Comparison of ENCODE assay signal across 11 mouse cellular contexts in genomic region chr11:121517687-121518465, GRCm38 (mm10). TPM values are rescaled to one million over a fixed set of nuclear protein-coding genes. Genes with fewer than 3 reads are reported as not detected.
DNase-seq lines count a peak whose midpoint lies in the region; ATAC-seq and TF ChIP-seq lines count a peak whose summit lies in the region.
"Had no signal": no experiment of that assay in that cellular context is flagged by ENCODE, and none has a peak within 500 bp of the region (broad histone marks: within the 10 kb centered on the region; RNA-seq: fewer than 3 reads in every experiment).

No protein-coding gene starts in this region.

- H3K4me3 ChIP-seq in kidney, adult 2 months (ENCODE audit: insufficient read depth, low read depth, low read length), result peak overlapping the region; percentile 25; the same call in 1 of the 2 replicates
- H3K4me3 ChIP-seq in kidney, embryonic 14.5 days (ENCODE audit: low read length), result no peak overlapping the region
- no peak overlapping the region for H3K4me3 ChIP-seq in heart, postnatal 0 days (ENCODE audit: low read depth, low read length)
- no peak overlapping the region for H3K4me3 ChIP-seq in hindbrain, embryonic 14.5 days (replicated peaks; ENCODE audit: low read length)

- no peak overlapping the region for H3K9ac ChIP-seq in kidney, embryonic 14.5 days (ENCODE audit: low read depth, low read length)
- no peak overlapping the region for H3K9ac ChIP-seq in heart, postnatal 0 days (replicated peaks; ENCODE audit: low read depth, low read length)
- H3K9ac ChIP-seq in hindbrain, embryonic 14.5 days, result no peak overlapping the region; the same call in 1 of the 2 replicates

- H3K27ac ChIP-seq in kidney, adult 2 months (ENCODE audit: insufficient read depth, low read depth, low read length), result peak overlapping the region; percentile 91
- H3K27ac ChIP-seq in kidney, embryonic 14.5 days (ENCODE audit: low read depth, low read length), result no peak overlapping the region
- no peak overlapping the region for H3K27ac ChIP-seq in heart, postnatal 0 days (ENCODE audit: low read depth)
- no peak overlapping the region for H3K27ac ChIP-seq in hindbrain, embryonic 14.5 days

- no peak for ATAC-seq in kidney, embryonic 14.5 days (ENCODE audit: low FRiP score, low TSS enrichment)
- peak; percentile 41 for ATAC-seq in heart, postnatal 0 days (ENCODE audit: insufficient read depth, low read depth)
- peak; percentile 77 for ATAC-seq in megakaryocyte, adult 5-6 weeks (ENCODE audit: poor library complexity, severe bottlenecking)
- ATAC-seq in hindbrain, embryonic 14.5 days (ENCODE audit: low FRiP score), result no peak
- no peak for ATAC-seq in megakaryocyte-erythroid progenitor cell, adult 5-6 weeks (replicated peaks; ENCODE audit: low FRiP score, low TSS enrichment, poor library complexity, severe bottlenecking)

- TF ChIP-seq POLR2A in kidney, adult 2 months (IDR thresholded peaks at IDR 0.05; ENCODE audit: low read depth, low read length), result no peak

- H3K4me2 ChIP-seq in kidney, embryonic 14.5 days (replicated peaks; ENCODE audit: low read depth, low read length), result no peak overlapping the region
- no peak overlapping the region for H3K4me2 ChIP-seq in heart, postnatal 0 days (ENCODE audit: low read depth, low read length)
- no peak overlapping the region for H3K4me2 ChIP-seq in hindbrain, embryonic 14.5 days (replicated peaks)

- intact Hi-C loops in left cerebral cortex, postnatal 36 days (cut with DNase I), result no loop called here

- no peaks in the 10 kb centered on the region for H3K36me3 ChIP-seq in kidney, adult 2 months (ENCODE audit: control insufficient read depth, insufficient read depth, low read length)
- no peaks in the 10 kb centered on the region for H3K36me3 ChIP-seq in kidney, embryonic 14.5 days (ENCODE audit: control insufficient read depth, insufficient read depth, low read length)
- H3K36me3 ChIP-seq in heart, postnatal 0 days (replicated peaks; ENCODE audit: control insufficient read depth, insufficient read depth, low read length), result no peaks in the 10 kb centered on the region
- no peaks in the 10 kb centered on the region; the same call in 1 of the 2 replicates for H3K36me3 ChIP-seq in hindbrain, embryonic 14.5 days (replicated peaks; ENCODE audit: control insufficient read depth, insufficient read depth)

- no peaks in the 10 kb centered on the region for H3K9me3 ChIP-seq in kidney, embryonic 14.5 days (ENCODE audit: control insufficient read depth, low read length)
- H3K9me3 ChIP-seq in heart, postnatal 0 days (replicated peaks; ENCODE audit: control insufficient read depth, low read length), result no peaks in the 10 kb centered on the region
- H3K9me3 ChIP-seq in hindbrain, embryonic 14.5 days (ENCODE audit: control insufficient read depth, low read length), result no peaks in the 10 kb centered on the region

- no peaks in the 10 kb centered on the region for H3K27me3 ChIP-seq in kidney, adult 2 months (replicated peaks; ENCODE audit: control insufficient read depth, insufficient read depth, low read length)
- H3K27me3 ChIP-seq in kidney, embryonic 14.5 days (ENCODE audit: control insufficient read depth, insufficient read depth, low read length), result no peaks in the 10 kb centered on the region
- H3K27me3 ChIP-seq in heart, postnatal 0 days (ENCODE audit: control insufficient read depth, insufficient read depth, low read length), result no peaks in the 10 kb centered on the region
- H3K27me3 ChIP-seq in hindbrain, embryonic 14.5 days (ENCODE audit: control insufficient read depth, insufficient read depth, low read length), result no peaks in the 10 kb centered on the region

- peaks cover 22% of the 10 kb centered on the region; the same call in 1 of the 2 replicates for H3K4me1 ChIP-seq in kidney, adult 2 months (ENCODE audit: control insufficient read depth, insufficient read depth, low read length)
- peaks cover 7% of the 10 kb centered on the region; the same call in 1 of the 2 replicates for H3K4me1 ChIP-seq in kidney, embryonic 14.5 days (ENCODE audit: control insufficient read depth, insufficient read depth, low read length)
- H3K4me1 ChIP-seq in heart, postnatal 0 days (ENCODE audit: control insufficient read depth, insufficient read depth), result peaks cover 6% of the 10 kb centered on the region; the same call in 1 of the 2 replicates
- H3K4me1 ChIP-seq in hindbrain, embryonic 14.5 days (replicated peaks; ENCODE audit: control insufficient read depth, insufficient read depth, low read length), result no peaks in the 10 kb centered on the region

- 0 out of 2 replicates have a peak, but pooled peaks have one; percentile 14 for TF ChIP-seq CTCF in kidney, adult 2 months (conservative IDR thresholded peaks at IDR 0.05; ENCODE audit: insufficient read depth, insufficient read length, low read depth, low read length)
- no peak for TF ChIP-seq CTCF in heart, postnatal 0 days (IDR thresholded peaks at IDR 0.05; ENCODE audit: low read depth)

- 56% methylated on average over 17 of the region's 17 CpGs for WGBS in kidney, adult 2 months
- 69% methylated on average over 17 of the region's 17 CpGs for WGBS in kidney, embryonic 14.5 days
- WGBS in heart, postnatal 0 days, result 51% methylated on average over 17 of the region's 17 CpGs
- WGBS in hindbrain, embryonic 14.5 days, result 81% methylated on average over 17 of the region's 17 CpGs

- no peak for TF ChIP-seq EP300 in heart, postnatal 0 days (IDR thresholded peaks at IDR 0.05; ENCODE audit: low read depth)

- DNase-seq in kidney, adult 2 months, result peak; percentile 40
- DNase-seq in adrenal gland, postnatal 25 days, result peak; percentile 24
- peak; percentile 19 for DNase-seq in heart, postnatal 0 days (ENCODE audit: low spot score)
- no peak for DNase-seq in hindbrain, embryonic 14.5 days (ENCODE audit: low spot score)
- no peak for DNase-seq in left cerebral cortex, postnatal 36 days (ENCODE audit: low spot score in 2 of 2)
- DNase-seq: midbrain, embryonic 14.5 days; right cerebral cortex, postnatal 25 days; thymus, postnatal 25 days had no signal

RNA-seq across cellular contexts. Expression of gene Zfp750, which starts 1.3 kb away (rescaled TPM):
- 3.0 and 3.3 TPM in 2 replicates for polyA plus RNA-seq in kidney, adult 2 months (2012; rRNA removed)
- polyA plus RNA-seq in kidney, embryonic 14.5 days (2014; fragmentation: Nextera tagmentation; extraction: Ambion mirVana), result 0.40 and 0.47 TPM in 2 replicates
- total RNA-seq in adrenal gland, postnatal 25 days (2021), result 0.43 and 0.57 TPM in 2 replicates
- total RNA-seq in heart, postnatal 0 days (2014; rRNA removed; ENCODE audit: low replicate concordance), result 1.5 TPM in 1 of 2 replicates, not detected in the other
- polyA plus RNA-seq in heart, postnatal 0 days (2015; fragmentation: Nextera tagmentation; extraction: Ambion mirVana), result 0.10 and 0.11 TPM in 2 replicates
- total RNA-seq in megakaryocyte, adult 5-6 weeks (2015), result 0.75 and 1.6 TPM in 2 replicates
- total RNA-seq in megakaryocyte, adult 5-6 weeks (2017), result 0.07 and 0.24 TPM in 2 replicates
- polyA plus RNA-seq in hindbrain, embryonic 14.5 days (2014; fragmentation: Nextera tagmentation; extraction: Ambion mirVana), result 0.19 and 0.21 TPM in 2 replicates
- under 1 TPM in 1 of 2 experiments, not detected in 1; 0.10 TPM for total RNA-seq in left cerebral cortex, postnatal 36 days (2021)
- not detected in 2 replicates for total RNA-seq in megakaryocyte-erythroid progenitor cell, adult 5-6 weeks (2014; fragmentation: Nextera tagmentation)
- total RNA-seq in megakaryocyte-erythroid progenitor cell, adult 5-6 weeks (2017), result 0.66 TPM in 1 of 2 replicates, not detected in the other

Comparison
In these comparisons a context has a peak if more than half of its experiments do, and no peak if none do; other contexts are left out.
1. DNase-seq: peak in kidney, adult 2 months (single experiment), adrenal gland, postnatal 25 days (single experiment) and heart, postnatal 0 days (single experiment); none in hindbrain, embryonic 14.5 days (single experiment) and left cerebral cortex, postnatal 36 days (0 of 2).
2. ATAC-seq: peak in heart, postnatal 0 days (single experiment) and megakaryocyte, adult 5-6 weeks (single experiment); none in kidney, embryonic 14.5 days (single experiment), hindbrain, embryonic 14.5 days (single experiment) and megakaryocyte-erythroid progenitor cell, adult 5-6 weeks (single experiment).